Mouse (Mus musculus): ENCODE results near the gene Lrmda. TPM values are rescaled to one million over a fixed set of nuclear protein-coding genes. Genes with fewer than 3 reads are reported as not detected.

Lrmda gene
- polyA plus RNA-seq, 1 experiment from 2014 or later = not detected

DNA sequence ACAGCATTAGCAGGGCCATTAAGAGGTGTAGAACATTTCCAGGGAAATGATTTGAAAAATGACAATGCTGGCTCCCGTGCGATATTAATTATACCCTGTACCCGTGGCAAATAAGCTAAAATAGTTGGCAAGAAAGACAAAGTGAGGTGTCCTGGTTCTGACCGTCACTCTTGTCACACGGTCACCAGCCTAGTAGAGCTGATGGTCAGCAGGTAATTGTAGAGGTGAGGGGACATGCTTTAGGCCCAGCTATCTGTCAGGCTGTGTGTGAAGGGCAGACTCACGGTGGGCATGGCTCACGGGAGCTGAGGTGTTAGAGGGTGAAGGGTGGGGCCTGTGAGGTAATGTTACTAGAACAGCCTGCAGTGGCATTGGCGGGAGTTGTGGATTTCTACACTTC is 134.6 kb downstream of the Lrmda start:
- no peaks in the 10 kb centered on the region for H3K9me3 ChIP-seq (ENCODE audit: control insufficient read depth, low read length)
- no peak overlapping the region for H3K4me3 ChIP-seq (ENCODE audit: low read depth, low read length)
- DNase-seq (ENCODE audit: low spot score) = no peak
- no peak overlapping the region for H3K9ac ChIP-seq (ENCODE audit: low read length)
- no peak for ATAC-seq (replicated peaks; ENCODE audit: low FRiP score)
- WGBS = 86% methylated on average over 8 of the region's 8 CpGs
- peaks cover 9% of the 10 kb centered on the region; the same call in 1 of the 2 replicates for H3K4me1 ChIP-seq (replicated peaks; ENCODE audit: control insufficient read depth, insufficient read depth, low read length)
- no peaks in the 10 kb centered on the region for H3K36me3 ChIP-seq (ENCODE audit: control insufficient read depth, insufficient read depth, low read length)
- no peak overlapping the region for H3K27ac ChIP-seq (ENCODE audit: low read depth, low read length)
- no peak overlapping the region for H3K4me2 ChIP-seq (ENCODE audit: low read depth, low read length, severe bottlenecking)
- peaks cover 79% of the 10 kb centered on the region for H3K27me3 ChIP-seq (ENCODE audit: control insufficient read depth, insufficient read depth, low read length)

DNA sequence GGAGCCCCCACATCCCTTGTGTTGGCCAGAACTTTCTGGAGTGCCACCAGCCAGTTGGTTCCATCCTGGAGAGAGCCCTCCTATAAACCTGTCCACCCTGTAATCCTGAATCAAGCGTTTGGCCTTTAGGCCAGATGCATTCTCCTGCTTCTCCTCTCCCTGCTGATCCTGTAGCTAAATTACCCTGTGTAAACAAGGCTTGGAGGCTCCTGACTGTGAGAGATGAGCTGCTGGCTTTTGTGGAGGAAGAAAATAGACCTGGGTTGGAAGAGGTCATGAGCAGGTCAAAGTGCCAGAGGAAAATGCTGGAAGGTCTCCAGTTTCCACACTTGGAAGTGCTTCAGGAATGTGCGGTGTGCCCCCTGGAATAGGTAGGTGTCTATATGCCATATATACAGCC is 135.5 kb downstream of the Lrmda start:
- Histone ChIP-seq H3K9ac (ENCODE audit: low read length) (no peak overlapping the region), H3K36me3 (ENCODE audit: control insufficient read depth, insufficient read depth, low read length) (no peaks in the 10 kb centered on the region), H3K27me3 (ENCODE audit: control insufficient read depth, insufficient read depth, low read length) (peaks cover 81% of the 10 kb centered on the region), H3K9me3 (ENCODE audit: control insufficient read depth, low read length) (no peaks in the 10 kb centered on the region), H3K4me2 (ENCODE audit: low read depth, low read length, severe bottlenecking) (no peak overlapping the region), H3K27ac (ENCODE audit: low read depth, low read length) (no peak overlapping the region), H3K4me1 (replicated peaks; ENCODE audit: control insufficient read depth, insufficient read depth, low read length) (peaks cover 9% of the 10 kb centered on the region; the same call in 1 of the 2 replicates), H3K4me3 (ENCODE audit: low read depth, low read length) (no peak overlapping the region)
- 31% methylated on average over 2 of the region's 2 CpGs for WGBS
- DNase-seq (ENCODE audit: low spot score) (no peak), ATAC-seq (replicated peaks; ENCODE audit: low FRiP score) (no peak)

- H3K27ac ChIP-seq (ENCODE audit: low read depth, low read length) = no peak overlapping the region
- H3K4me3 ChIP-seq (ENCODE audit: low read depth, low read length) = no peak overlapping the region
- H3K36me3 ChIP-seq (ENCODE audit: control insufficient read depth, insufficient read depth, low read length) = no peaks in the 10 kb centered on the region
- peaks cover 9% of the 10 kb centered on the region; the same call in 1 of the 2 replicates for H3K4me1 ChIP-seq (replicated peaks; ENCODE audit: control insufficient read depth, insufficient read depth, low read length)
- DNase-seq (ENCODE audit: low spot score) = no peak
- no peak overlapping the region for H3K9ac ChIP-seq (ENCODE audit: low read length)
- no peak overlapping the region for H3K4me2 ChIP-seq (ENCODE audit: low read depth, low read length, severe bottlenecking)
- 12% methylated on average over 4 of the region's 4 CpGs for WGBS
- no peak; the same call in 1 of the 2 replicates for ATAC-seq (replicated peaks; ENCODE audit: low FRiP score)
- no peaks in the 10 kb centered on the region for H3K9me3 ChIP-seq (ENCODE audit: control insufficient read depth, low read length)
- peaks cover 81% of the 10 kb centered on the region for H3K27me3 ChIP-seq (ENCODE audit: control insufficient read depth, insufficient read depth, low read length)
Measured at GRCm38 (mm10) chr14:22155512-22156026, 136.1 kb downstream of the Lrmda start.

- 67% methylated on average over 6 of the region's 6 CpGs for WGBS
- no peaks in the 10 kb centered on the region for H3K9me3 ChIP-seq (ENCODE audit: control insufficient read depth, low read length)
- peaks cover 9% of the 10 kb centered on the region; the same call in 1 of the 2 replicates for H3K4me1 ChIP-seq (replicated peaks; ENCODE audit: control insufficient read depth, insufficient read depth, low read length)
- no peak overlapping the region for H3K4me3 ChIP-seq (ENCODE audit: low read depth, low read length)
- no peaks in the 10 kb centered on the region for H3K36me3 ChIP-seq (ENCODE audit: control insufficient read depth, insufficient read depth, low read length)
- no peak overlapping the region for H3K4me2 ChIP-seq (ENCODE audit: low read depth, low read length, severe bottlenecking)
- ATAC-seq (replicated peaks; ENCODE audit: low FRiP score) (no peak), DNase-seq (ENCODE audit: low spot score) (no peak)
- no peak overlapping the region for H3K9ac ChIP-seq (ENCODE audit: low read length)
- no peak overlapping the region for H3K27ac ChIP-seq (ENCODE audit: low read depth, low read length)
- H3K27me3 ChIP-seq (ENCODE audit: control insufficient read depth, insufficient read depth, low read length) = peaks cover 76% of the 10 kb centered on the region
Measured at GRCm38 (mm10) chr14:22156991-22157390, 137.5 kb downstream of the Lrmda start.

DNA sequence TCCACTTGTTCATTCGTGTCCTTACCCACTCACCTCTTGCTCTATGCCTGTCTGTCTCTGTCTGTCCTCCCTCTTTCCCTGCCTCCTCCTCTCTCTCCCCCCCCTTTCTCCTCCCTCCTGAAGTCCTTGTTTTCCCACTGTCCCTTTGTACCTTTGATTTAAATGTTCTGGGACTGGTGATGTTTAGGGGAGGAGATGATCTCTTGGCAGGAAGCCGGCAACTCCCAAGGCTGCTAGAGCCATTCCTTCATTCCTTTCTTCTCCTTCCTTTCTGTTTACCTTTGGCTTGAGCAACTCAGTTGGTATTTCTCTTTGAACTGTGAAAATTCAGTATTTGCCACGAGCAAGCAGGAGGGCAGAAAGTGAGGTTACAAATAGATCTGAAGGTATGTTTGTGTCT is 141.9 kb downstream of the Lrmda start:
- Histone ChIP-seq H3K9ac (ENCODE audit: low read length) (no peak overlapping the region), H3K9me3 (ENCODE audit: control insufficient read depth, low read length) (no peaks in the 10 kb centered on the region), H3K36me3 (ENCODE audit: control insufficient read depth, insufficient read depth, low read length) (no peaks in the 10 kb centered on the region), H3K27me3 (ENCODE audit: control insufficient read depth, insufficient read depth, low read length) (peaks cover 43% of the 10 kb centered on the region), H3K4me2 (ENCODE audit: low read depth, low read length, severe bottlenecking) (no peak overlapping the region), H3K27ac (ENCODE audit: low read depth, low read length) (no peak overlapping the region), H3K4me3 (ENCODE audit: low read depth, low read length) (no peak overlapping the region), H3K4me1 (replicated peaks; ENCODE audit: control insufficient read depth, insufficient read depth, low read length) (peaks cover under 1% of the 10 kb centered on the region; the same call in 1 of the 2 replicates)
- 50% methylated on average over 3 of the region's 3 CpGs for WGBS
- ATAC-seq (replicated peaks; ENCODE audit: low FRiP score) (no peak), DNase-seq (ENCODE audit: low spot score) (no peak)

GRCm38 (mm10) chr14:22167285-22167684 is 147.8 kb downstream of the Lrmda start:
- H3K27ac ChIP-seq (ENCODE audit: low read depth, low read length) = no peak overlapping the region
- DNase-seq (ENCODE audit: low spot score) = no peak
- WGBS = 74% methylated on average over 7 of the region's 7 CpGs
- no peaks in the 10 kb centered on the region for H3K36me3 ChIP-seq (ENCODE audit: control insufficient read depth, insufficient read depth, low read length)
- ATAC-seq (replicated peaks; ENCODE audit: low FRiP score) = no peak
- no peaks in the 10 kb centered on the region; the same call in 1 of the 2 replicates for H3K4me1 ChIP-seq (replicated peaks; ENCODE audit: control insufficient read depth, insufficient read depth, low read length)
- H3K27me3 ChIP-seq (ENCODE audit: control insufficient read depth, insufficient read depth, low read length) = peaks cover 7% of the 10 kb centered on the region; the same call in 1 of the 2 replicates
- H3K9me3 ChIP-seq (ENCODE audit: control insufficient read depth, low read length) = no peaks in the 10 kb centered on the region
- H3K4me2 ChIP-seq (ENCODE audit: low read depth, low read length, severe bottlenecking) = no peak overlapping the region
- no peak overlapping the region for H3K4me3 ChIP-seq (ENCODE audit: low read depth, low read length)
- H3K9ac ChIP-seq (ENCODE audit: low read length) = no peak overlapping the region

DNA sequence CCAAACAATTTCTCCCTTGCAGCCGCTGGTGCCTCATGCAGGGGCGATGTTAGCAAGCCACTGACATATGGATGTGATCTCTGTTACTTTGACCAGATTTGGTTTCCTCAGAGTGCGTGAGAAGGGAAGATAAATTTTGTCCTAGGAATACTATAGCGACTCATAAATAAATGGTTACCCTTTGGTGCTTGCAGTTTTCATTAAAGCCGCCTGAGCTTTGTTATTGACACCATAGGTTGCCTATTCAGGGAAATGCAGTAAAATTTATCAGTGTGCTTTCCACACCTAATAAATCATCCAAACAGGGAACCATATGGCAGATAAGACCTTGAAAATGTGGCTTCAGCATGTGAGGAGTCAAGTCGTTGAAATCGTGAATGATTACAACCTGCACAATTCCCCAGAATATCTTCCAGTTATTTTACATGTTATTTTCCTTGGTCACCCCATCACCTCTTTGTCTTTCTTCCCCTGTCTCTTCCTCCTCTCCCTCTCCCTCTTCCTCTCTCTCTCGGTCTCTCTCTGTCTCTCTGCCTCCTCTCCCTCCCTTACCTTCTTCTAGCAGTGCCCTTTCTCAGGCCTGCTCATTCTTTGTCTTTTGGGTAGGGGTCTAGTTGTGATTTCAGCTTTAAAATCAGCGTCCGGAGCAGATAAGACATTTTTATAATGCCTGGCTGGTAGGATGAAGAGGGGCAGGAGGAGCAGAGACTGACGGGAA is 148.7 kb downstream of the Lrmda start:
- Histone ChIP-seq H3K9ac (ENCODE audit: low read length) (no peak overlapping the region), H3K36me3 (ENCODE audit: control insufficient read depth, insufficient read depth, low read length) (no peaks in the 10 kb centered on the region), H3K4me3 (ENCODE audit: low read depth, low read length) (no peak overlapping the region), H3K4me1 (replicated peaks; ENCODE audit: control insufficient read depth, insufficient read depth, low read length) (no peaks in the 10 kb centered on the region; the same call in 1 of the 2 replicates), H3K27ac (ENCODE audit: low read depth, low read length) (no peak overlapping the region), H3K27me3 (ENCODE audit: control insufficient read depth, insufficient read depth, low read length) (peaks cover 7% of the 10 kb centered on the region; the same call in 1 of the 2 replicates), H3K4me2 (ENCODE audit: low read depth, low read length, severe bottlenecking) (no peak overlapping the region), H3K9me3 (ENCODE audit: control insufficient read depth, low read length) (no peaks in the 10 kb centered on the region)
- ATAC-seq (replicated peaks; ENCODE audit: low FRiP score) (no peak), DNase-seq (ENCODE audit: low spot score) (no peak)
- WGBS = 72% methylated on average over 11 of the region's 11 CpGs

GRCm38 (mm10) chr14:22168795-22169568 is 149.5 kb downstream of the Lrmda start:
- H3K4me3 ChIP-seq (ENCODE audit: low read depth, low read length) = no peak overlapping the region
- peaks cover 7% of the 10 kb centered on the region; the same call in 1 of the 2 replicates for H3K27me3 ChIP-seq (ENCODE audit: control insufficient read depth, insufficient read depth, low read length)
- no peak overlapping the region for H3K27ac ChIP-seq (ENCODE audit: low read depth, low read length)
- no peaks in the 10 kb centered on the region; the same call in 1 of the 2 replicates for H3K4me1 ChIP-seq (replicated peaks; ENCODE audit: control insufficient read depth, insufficient read depth, low read length)
- DNase-seq (ENCODE audit: low spot score) (no peak), ATAC-seq (replicated peaks; ENCODE audit: low FRiP score) (no peak)
- H3K36me3 ChIP-seq (ENCODE audit: control insufficient read depth, insufficient read depth, low read length) = no peaks in the 10 kb centered on the region
- 61% methylated on average over 14 of the region's 14 CpGs for WGBS
- no peak overlapping the region for H3K4me2 ChIP-seq (ENCODE audit: low read depth, low read length, severe bottlenecking)
- H3K9ac ChIP-seq (ENCODE audit: low read length) = no peak overlapping the region
- H3K9me3 ChIP-seq (ENCODE audit: control insufficient read depth, low read length) = no peaks in the 10 kb centered on the region
